Mouse (Mus musculus) cerebellum, postnatal 25 days (tissue): ENCODE measurements at regions not wholly inside any gene's neighbourhood (a gene's known extent, or its start where the extent isn't known, plus 50 kb on each side); places are given as distances from the start of the nearest gene placed in this dataset.

ENCODE experiments used
- DNase-seq, 2 experiments: peaks; one replicate each; pipeline ENCODE4 v3.0.0; 2021; ENCODE audit warnings: mixed read lengths in 2 of 2

GRCm38 (mm10) chr7:95834236-95834919 lies 336.7 kb upstream of the Tenm4 start:
- DNase-seq: no peak

GRCm38 (mm10) chr7:95840476-95840875 lies 330.6 kb upstream of the Tenm4 start:
- DNase-seq: no peak

GRCm38 (mm10) chr7:95849874-95850273 lies 321.2 kb upstream of the Tenm4 start:
- no peak for DNase-seq

- DNase-seq: no peak
Measured at GRCm38 (mm10) chr7:95852630-95853029, 318.4 kb upstream of the Tenm4 start.

GRCm38 (mm10) chr7:95853225-95853812 lies 317.7 kb upstream of the Tenm4 start:
- no peak for DNase-seq

GRCm38 (mm10) chr7:95858247-95858646 lies 312.8 kb upstream of the Tenm4 start:
- no peak for DNase-seq

- no peak for DNase-seq
Measured at GRCm38 (mm10) chr7:95864233-95864632, 306.8 kb upstream of the Tenm4 start.

GRCm38 (mm10) chr7:95865270-95865669 lies 305.8 kb upstream of the Tenm4 start:
- DNase-seq: no peak

GRCm38 (mm10) chr7:95868753-95869152 lies 302.3 kb upstream of the Tenm4 start:
- DNase-seq: no peak

GRCm38 (mm10) chr7:95880576-95881267 lies 290.3 kb upstream of the Tenm4 start:
- no peak for DNase-seq

- no peak for DNase-seq
Measured at GRCm38 (mm10) chr7:95901524-95901923, 269.5 kb upstream of the Tenm4 start.

GRCm38 (mm10) chr7:95914406-95915080 lies 256.5 kb upstream of the Tenm4 start:
- DNase-seq: no peak

- DNase-seq: no peak
Measured at GRCm38 (mm10) chr7:95919932-95920331, 251.1 kb upstream of the Tenm4 start.

- no peak for DNase-seq
Measured at GRCm38 (mm10) chr7:95924805-95925204, 246.2 kb upstream of the Tenm4 start.

GRCm38 (mm10) chr7:95926119-95927039 lies 244.7 kb upstream of the Tenm4 start:
- peak in 1 of 2 experiments; percentile 4 for DNase-seq

- no peak for DNase-seq
Measured at GRCm38 (mm10) chr7:95936599-95936998, 234.4 kb upstream of the Tenm4 start.

GRCm38 (mm10) chr7:95943420-95943819 lies 227.6 kb upstream of the Tenm4 start:
- DNase-seq: no peak

GRCm38 (mm10) chr7:95952395-95952794 lies 218.7 kb upstream of the Tenm4 start:
- DNase-seq: no peak

- DNase-seq: no peak
Measured at GRCm38 (mm10) chr7:95954511-95954910, 216.5 kb upstream of the Tenm4 start.

- DNase-seq: no peak
Measured at GRCm38 (mm10) chr7:95955119-95955518, 215.9 kb upstream of the Tenm4 start.

GRCm38 (mm10) chr7:95959068-95959467 lies 212.0 kb upstream of the Tenm4 start:
- DNase-seq: no peak

GRCm38 (mm10) chr7:95971863-95972262 lies 199.2 kb upstream of the Tenm4 start:
- no peak for DNase-seq
